Mouse (Mus musculus): ENCODE measurements around the gene Pcsk6. TPM values are rescaled to one million over a fixed set of nuclear protein-coding genes. Genes with fewer than 3 reads are reported as not detected.
"Not testable (repeated sequence)": the region's sequence is repeated elsewhere in the genome, so short reads cannot be mapped to it uniquely, and the experiment has no call there.

Gene Pcsk6
- total RNA-seq, 1 experiment from 2014 or later = 32.1 TPM

- DNase-seq = no peak
These were observed 187.1 kb downstream of the Pcsk6 start for GRCm38 (mm10) chr7:66048446-66049230.

- no peak for DNase-seq
These were observed 192.5 kb downstream of the Pcsk6 start for GRCm38 (mm10) chr7:66053946-66054483.

- not testable (repeated sequence) for DNase-seq
These were observed 193.8 kb downstream of the Pcsk6 start for GRCm38 (mm10) chr7:66055356-66055755.

GRCm38 (mm10) chr7:66058703-66059102 lies 197.2 kb downstream of the Pcsk6 start, which contains the start of gene Snrpa1:
Gene Snrpa1, plus strand, starts transcription at chr7:66059003.
- no peak for DNase-seq

- DNase-seq = peak; percentile 94
These were observed 198.8 kb downstream of the Pcsk6 start for GRCm38 (mm10) chr7:66060066-66060956.

- no peak for DNase-seq
These were observed 199.5 kb downstream of the Pcsk6 start for GRCm38 (mm10) chr7:66061057-66061456.

GRCm38 (mm10) chr7:66076411-66076810 lies 214.9 kb downstream of the Pcsk6 start:
- DNase-seq = no peak

GRCm38 (mm10) chr7:66079364-66080230 lies 218.1 kb downstream of the Pcsk6 start, which contains the start of gene Selenos:
Gene Selenos, plus strand, starts transcription at chr7:66079649.
- peak; percentile 98 for DNase-seq

- DNase-seq = no peak
These were observed 218.7 kb downstream of the Pcsk6 start for GRCm38 (mm10) chr7:66080231-66080613.

GRCm38 (mm10) chr7:66083757-66084156 lies 222.2 kb downstream of the Pcsk6 start:
- no peak for DNase-seq

GRCm38 (mm10) chr7:66084546-66084945 lies 223.0 kb downstream of the Pcsk6 start:
- DNase-seq = no peak

GRCm38 (mm10) chr7:66087652-66088051 lies 226.1 kb downstream of the Pcsk6 start:
- DNase-seq = no peak

- DNase-seq = no peak
These were observed 226.5 kb downstream of the Pcsk6 start for GRCm38 (mm10) chr7:66088077-66088476.

- DNase-seq = no peak
These were observed 229.2 kb downstream of the Pcsk6 start for GRCm38 (mm10) chr7:66090676-66091190.

GRCm38 (mm10) chr7:66091553-66091952 lies 230.0 kb downstream of the Pcsk6 start:
- no peak for DNase-seq

GRCm38 (mm10) chr7:66092656-66093055 lies 231.1 kb downstream of the Pcsk6 start:
- no peak for DNase-seq

GRCm38 (mm10) chr7:66094141-66094540 lies 232.6 kb downstream of the Pcsk6 start:
- peak; percentile 58 for DNase-seq

GRCm38 (mm10) chr7:66098803-66099202 lies 237.3 kb downstream of the Pcsk6 start:
- DNase-seq = no peak
